Mouse (Mus musculus): ENCODE results near the gene Mdfi. TPM values are rescaled to one million over a fixed set of nuclear protein-coding genes. Genes with fewer than 3 reads are reported as not detected.

Gene Mdfi
- total RNA-seq, 2 experiments from 2014 or later, result 0.80 to 1.4 TPM

DNA sequence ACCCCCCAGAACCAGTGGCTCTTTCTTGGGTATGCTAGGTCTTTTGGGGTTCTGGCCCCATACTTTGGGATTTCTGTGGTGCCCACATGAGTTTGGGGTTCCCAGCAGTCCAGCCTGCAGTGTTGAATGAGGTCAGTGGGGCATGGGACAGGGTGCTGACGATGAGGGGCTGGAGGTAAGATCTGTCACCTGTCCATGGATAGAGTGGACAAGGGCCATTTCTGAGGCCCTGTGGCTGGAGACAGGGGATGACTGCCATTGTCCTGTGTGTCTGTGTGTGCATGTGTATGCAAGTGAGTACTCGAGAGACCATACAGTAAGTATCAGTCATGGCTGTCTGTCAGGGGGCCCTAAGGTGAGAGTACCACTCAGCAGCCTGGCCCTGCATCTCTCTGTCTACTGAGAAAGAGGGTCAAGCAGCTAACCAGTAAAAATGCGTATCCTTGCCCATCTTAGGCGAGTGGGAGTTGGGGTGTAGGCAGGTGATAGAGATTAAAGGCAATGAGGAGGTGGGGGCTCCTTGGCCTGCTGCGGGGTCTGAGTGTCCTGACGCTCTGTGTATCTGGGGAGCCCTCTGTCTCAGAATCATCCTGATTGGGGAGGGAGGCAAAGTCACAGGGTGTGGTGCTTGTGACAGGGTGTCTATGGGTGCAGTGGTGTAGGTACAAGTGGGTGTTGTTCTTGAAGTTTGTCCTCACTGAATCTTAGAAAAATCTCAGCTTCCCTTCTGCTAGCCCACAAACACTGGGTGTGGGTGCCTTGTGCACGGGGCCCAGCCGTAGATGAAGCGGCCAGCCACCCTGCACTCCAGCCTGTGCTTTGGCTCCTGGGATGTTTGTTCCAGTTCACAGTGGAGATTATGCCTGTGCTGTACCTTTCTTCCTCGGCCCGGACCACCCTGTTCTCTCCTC lies 64.8 kb downstream of the Mdfi start:
- intact Hi-C loops (cut with DNase I), result no loop called here

DNA sequence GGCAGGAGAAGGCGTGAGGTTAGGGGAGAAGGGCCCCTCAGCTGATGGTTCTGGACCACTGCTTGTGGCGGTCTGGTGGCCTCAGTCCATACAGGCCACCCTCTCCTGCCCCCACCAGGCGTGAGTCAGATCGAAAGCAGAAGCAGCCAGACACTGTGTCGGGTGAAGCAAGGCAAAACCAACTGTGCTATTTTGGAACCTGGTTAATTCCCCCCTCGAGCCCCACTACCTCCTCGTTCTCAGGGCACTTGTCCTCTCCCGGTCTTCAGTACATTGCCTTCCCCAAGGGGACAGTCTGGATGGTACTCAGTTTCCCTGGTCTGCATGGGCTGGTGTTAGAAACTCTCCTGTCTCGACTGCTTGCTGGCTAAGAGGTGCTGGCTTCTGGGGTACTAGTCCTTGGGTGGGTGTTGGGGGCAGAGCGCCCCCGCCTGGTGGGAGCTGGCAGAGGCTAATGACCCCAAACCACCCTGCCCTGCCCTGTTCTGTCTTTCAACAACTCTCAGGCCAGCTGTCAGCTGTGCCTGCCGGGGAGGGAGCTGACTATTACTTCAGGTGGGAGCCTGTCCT lies 65.7 kb downstream of the Mdfi start:
- intact Hi-C loops (cut with DNase I), result no loop called here

More for the DNA sequence above, 64.8 kb downstream of the Mdfi start:
- no peak for DNase-seq (ENCODE audit: low spot score in 2 of 2)

DNA sequence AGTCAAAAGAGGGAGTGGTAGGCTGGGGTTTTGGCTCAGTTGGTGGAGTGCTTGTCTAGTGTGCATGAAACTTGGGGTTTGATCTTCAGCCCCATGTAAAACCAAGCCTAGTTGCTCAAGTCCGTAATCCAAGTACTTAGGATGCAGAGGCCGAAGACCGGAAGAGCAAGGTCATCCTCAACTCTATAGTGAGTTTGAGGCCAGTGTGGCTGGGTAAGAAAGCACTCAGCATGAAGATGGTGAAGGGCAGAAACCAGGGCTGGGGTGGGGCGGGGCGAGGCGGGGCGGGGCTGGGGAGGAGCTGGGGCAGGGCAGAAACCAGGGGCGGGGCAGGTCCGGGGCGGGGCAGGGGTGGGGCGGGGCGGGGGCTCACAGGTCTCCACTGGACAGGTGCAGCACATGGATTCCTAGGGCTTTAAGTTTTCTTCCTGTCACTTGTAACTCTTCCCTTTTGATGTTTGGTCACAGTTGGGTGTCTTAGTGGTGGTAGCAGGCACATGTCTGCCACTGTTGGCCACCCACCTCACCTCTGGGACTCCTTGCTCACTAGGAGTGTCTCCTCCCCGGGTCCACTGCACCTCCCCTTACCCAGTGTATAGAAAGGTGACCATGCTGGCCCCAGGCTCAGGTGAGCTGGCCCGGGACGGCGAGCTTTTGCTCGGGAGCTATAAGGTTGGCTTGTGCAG lies 66.9 kb downstream of the Mdfi start:
- no peak for DNase-seq (ENCODE audit: low spot score in 2 of 2)
- intact Hi-C loops (cut with DNase I), result no loop called here

More for the DNA sequence above, 65.7 kb downstream of the Mdfi start:
- DNase-seq (ENCODE audit: low spot score in 2 of 2), result peak in 1 of 2 experiments; percentile 59

DNA sequence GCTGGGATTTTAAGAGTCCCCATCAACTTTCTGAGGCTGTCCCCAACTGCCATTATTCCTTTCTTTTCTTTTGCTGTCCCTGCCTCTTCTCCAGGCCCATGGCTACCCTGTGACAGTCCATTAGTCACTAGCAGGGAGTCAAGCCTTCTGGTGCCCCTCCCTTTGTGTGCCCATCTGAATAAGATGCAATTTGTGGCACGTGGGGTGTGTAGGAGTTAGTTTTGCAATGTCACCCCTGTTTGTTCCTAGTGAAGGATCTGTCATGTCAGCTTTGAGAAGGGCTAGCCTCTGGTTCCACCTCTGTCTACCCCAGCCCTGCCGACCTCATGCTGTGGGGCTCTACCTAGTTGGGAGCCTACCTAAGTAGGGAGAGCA lies 67.4 kb downstream of the Mdfi start:
- intact Hi-C loops (cut with DNase I), result no loop called here
- DNase-seq (ENCODE audit: low spot score in 2 of 2), result no peak

DNA sequence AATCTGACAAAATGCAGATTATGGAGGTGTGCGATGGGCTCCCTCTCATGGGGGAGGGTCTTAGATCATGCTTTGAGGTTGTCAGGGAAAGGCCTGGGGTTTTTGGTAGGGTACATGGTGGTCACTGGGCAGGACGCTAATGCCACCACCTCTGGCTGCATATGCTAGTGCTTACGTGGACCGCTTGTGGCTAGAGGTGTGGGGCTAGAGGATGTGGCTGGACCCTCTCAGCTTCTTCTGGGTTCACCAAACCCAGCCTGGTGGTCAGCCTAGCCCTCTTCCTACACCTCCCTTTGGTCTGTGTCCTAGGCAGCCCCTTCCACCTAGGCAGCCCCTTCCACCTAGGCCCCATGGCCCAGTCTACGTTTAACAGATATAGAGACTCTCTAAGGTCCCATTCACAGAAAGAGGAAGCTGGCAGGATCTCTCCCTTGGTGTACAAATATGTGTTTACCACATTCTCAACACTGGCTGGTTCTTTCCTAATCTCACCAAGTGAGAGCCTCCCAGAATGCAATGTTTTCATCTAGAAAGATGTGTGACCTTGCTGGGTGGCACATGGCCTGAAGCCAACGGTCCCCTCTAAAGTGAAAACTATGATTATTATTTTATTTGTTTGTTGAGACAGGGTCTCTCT lies 68.0 kb downstream of the Mdfi start:
- intact Hi-C loops (cut with DNase I), result no loop called here
- no peak for DNase-seq (ENCODE audit: low spot score in 2 of 2)

DNA sequence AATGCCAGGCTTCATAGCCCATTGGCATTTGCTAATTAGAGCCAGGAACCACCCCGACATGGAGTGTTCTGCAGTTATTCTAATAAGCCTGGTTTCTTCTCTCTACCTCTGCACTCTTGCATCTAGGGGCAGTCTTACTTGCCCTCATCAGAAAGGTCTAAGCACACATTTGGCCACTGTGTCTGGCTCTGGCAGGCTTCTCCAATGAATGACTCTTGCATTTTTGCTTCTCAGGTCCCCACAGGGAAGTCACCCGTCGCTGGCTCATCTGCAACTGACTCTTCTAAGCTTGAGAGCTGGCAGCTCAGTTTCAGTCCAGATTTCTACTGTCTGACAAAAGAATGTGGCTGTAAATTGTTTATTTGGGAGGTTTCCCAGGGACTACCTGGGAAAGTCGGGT lies 68.5 kb downstream of the Mdfi start:
- DNase-seq (ENCODE audit: low spot score in 2 of 2), result no peak
- intact Hi-C loops (cut with DNase I), result no loop called here

Other genes starting within 250 kb of the Mdfi start
- gene Bysl, start 223.2 kb downstream of the Mdfi start, total RNA-seq (2021), result 10 to 100 TPM; 18.2 to 18.5 TPM
- gene Med20, start 223.1 kb downstream of the Mdfi start, total RNA-seq (2021), result 10 to 100 TPM; 27.2 to 32.7 TPM
- gene Gm20517, start 223.1 kb downstream of the Mdfi start, total RNA-seq (2021), result 1 to 10 TPM; 3.5 to 7.2 TPM
- gene Usp49, start 204.0 kb downstream of the Mdfi start, total RNA-seq (2021), result 10 to 100 TPM in 1 of 2 experiments, 1 to 10 TPM in 1; 9.9 to 11.6 TPM
- gene Tomm6, start 146.3 kb downstream of the Mdfi start, total RNA-seq (2021), result 100 to 1,000 TPM; 209 to 215 TPM
- 10 to 100 TPM; 22.0 to 24.2 TPM for gene Frs3, start 145.7 kb downstream of the Mdfi start, total RNA-seq (2021)
- gene Gm21981, start 140.2 kb downstream of the Mdfi start, total RNA-seq (2021), result 1 to 10 TPM; 3.3 to 3.8 TPM
- 1 to 10 TPM; 4.2 to 5.7 TPM for gene Prickle4, start 140.0 kb downstream of the Mdfi start, total RNA-seq (2021)
- gene Pgc, start 107.8 kb downstream of the Mdfi start, total RNA-seq (2021), result not detected
- 10 to 100 TPM in 1 of 2 experiments, 1 to 10 TPM in 1; 8.2 to 11.5 TPM for gene Tfeb, start 97.7 kb downstream of the Mdfi start, total RNA-seq (2021)
- 10 to 100 TPM; 41.3 to 42.7 TPM for gene Foxp4, start 90.0 kb upstream of the Mdfi start, total RNA-seq (2021)
- gene 1700122O11Rik, start 203.6 kb upstream of the Mdfi start, total RNA-seq (2021), result not detected

Data from left cerebral cortex, postnatal 25 days (tissue).